Mouse (Mus musculus): ENCODE measurements around the gene Gm20388. TPM values are rescaled to one million over a fixed set of nuclear protein-coding genes. Genes with fewer than 3 reads are reported as not detected.
A peak's percentile ranks its signal among the peaks of the same experiment; 100 is the strongest.

Gene Gm20388
- polyA plus RNA-seq, 1 experiment from 2014 or later = not detected

- no peak for ATAC-seq
- Histone ChIP-seq H3K36me3 (no peaks in the 10 kb centered on the region), H3K4me1 (peaks cover 20% of the 10 kb centered on the region), H3K9me3 (replicated peaks) (no peaks in the 10 kb centered on the region), H3K27ac (no peak overlapping the region), H3K9ac (no peak overlapping the region), H3K27me3 (replicated peaks) (peaks cover 15% of the 10 kb centered on the region), H3K4me3 (no peak overlapping the region), H3K4me2 (no peak overlapping the region)
- 78% methylated on average over 13 of the region's 13 CpGs for WGBS (ENCODE audit: insufficient replicate concordance)
These were observed 106.7 kb downstream of the Gm20388 start for GRCm38 (mm10) chr8:120017349-120017748.

GRCm38 (mm10) chr8:120017786-120018185 is 107.1 kb downstream of the Gm20388 start:
- Histone ChIP-seq H3K4me2 (no peak overlapping the region), H3K27me3 (replicated peaks) (peaks cover 15% of the 10 kb centered on the region)
- no peak for ATAC-seq

GRCm38 (mm10) chr8:120018379-120018778 is 107.7 kb downstream of the Gm20388 start:
- Histone ChIP-seq H3K27ac (no peak overlapping the region), H3K36me3 (no peaks in the 10 kb centered on the region), H3K4me2 (no peak overlapping the region), H3K27me3 (replicated peaks) (peaks cover 15% of the 10 kb centered on the region), H3K4me1 (peaks cover 16% of the 10 kb centered on the region), H3K9me3 (replicated peaks) (no peaks in the 10 kb centered on the region), H3K4me3 (no peak overlapping the region), H3K9ac (no peak overlapping the region)
- 68% methylated on average over 6 of the region's 6 CpGs for WGBS (ENCODE audit: insufficient replicate concordance)
- no peak for ATAC-seq

More at GRCm38 (mm10) chr8:120017786-120018185, 107.1 kb downstream of the Gm20388 start:
- H3K9me3 ChIP-seq (replicated peaks) = no peaks in the 10 kb centered on the region
- H3K9ac ChIP-seq = no peak overlapping the region
- peaks cover 20% of the 10 kb centered on the region for H3K4me1 ChIP-seq
- no peak overlapping the region for H3K27ac ChIP-seq
- H3K36me3 ChIP-seq = no peaks in the 10 kb centered on the region
- H3K4me3 ChIP-seq = no peak overlapping the region
- WGBS (ENCODE audit: insufficient replicate concordance) = 81% methylated on average over 6 of the region's 6 CpGs

GRCm38 (mm10) chr8:120019297-120019696 is 108.7 kb downstream of the Gm20388 start:
- H3K4me3 ChIP-seq = no peak overlapping the region
- H3K9me3 ChIP-seq (replicated peaks) = no peaks in the 10 kb centered on the region
- peaks cover 9% of the 10 kb centered on the region for H3K4me1 ChIP-seq
- H3K4me2 ChIP-seq = no peak overlapping the region
- H3K36me3 ChIP-seq = no peaks in the 10 kb centered on the region
- peaks cover 15% of the 10 kb centered on the region for H3K27me3 ChIP-seq (replicated peaks)
- H3K9ac ChIP-seq = no peak overlapping the region
- WGBS (ENCODE audit: insufficient replicate concordance) = 60% methylated on average over 5 of the region's 5 CpGs
- ATAC-seq = no peak
- H3K27ac ChIP-seq = no peak overlapping the region

- WGBS (ENCODE audit: insufficient replicate concordance) = 55% methylated on average over 7 of the region's 7 CpGs
- Histone ChIP-seq H3K9me3 (replicated peaks) (no peaks in the 10 kb centered on the region), H3K9ac (no peak overlapping the region), H3K4me2 (no peak overlapping the region), H3K36me3 (no peaks in the 10 kb centered on the region), H3K27ac (no peak overlapping the region), H3K4me3 (no peak overlapping the region), H3K4me1 (0 out of 2 replicates have a peak, but pooled peaks cover 3% of the 10 kb centered on the region), H3K27me3 (replicated peaks) (peaks cover 15% of the 10 kb centered on the region)
- ATAC-seq = no peak
These were observed 109.7 kb downstream of the Gm20388 start for GRCm38 (mm10) chr8:120020298-120020697.

GRCm38 (mm10) chr8:120026199-120026598 is 115.6 kb downstream of the Gm20388 start:
- H3K4me2 ChIP-seq = no peak overlapping the region
- H3K36me3 ChIP-seq = no peaks in the 10 kb centered on the region
- no peak overlapping the region for H3K27ac ChIP-seq
- peaks cover 7% of the 10 kb centered on the region; the same call in 1 of the 2 replicates for H3K27me3 ChIP-seq (replicated peaks)
- H3K4me1 ChIP-seq = no peaks in the 10 kb centered on the region
- no peaks in the 10 kb centered on the region for H3K9me3 ChIP-seq (replicated peaks)
- ATAC-seq = 0 out of 2 replicates have a peak, but pooled peaks have one; percentile 27
- WGBS (ENCODE audit: insufficient replicate concordance) = 30% methylated on average over 5 of the region's 5 CpGs
- H3K9ac ChIP-seq = no peak overlapping the region
- no peak overlapping the region for H3K4me3 ChIP-seq

- H3K27me3 ChIP-seq (replicated peaks) = 0 out of 2 replicates have a peak, but pooled peaks cover 12% of the 10 kb centered on the region
- no peaks in the 10 kb centered on the region for H3K4me1 ChIP-seq
- no peak overlapping the region for H3K4me3 ChIP-seq
- no peak overlapping the region for H3K4me2 ChIP-seq
- H3K9me3 ChIP-seq (replicated peaks) = no peaks in the 10 kb centered on the region
- no peak overlapping the region for H3K27ac ChIP-seq
- no peak overlapping the region for H3K9ac ChIP-seq
- ATAC-seq = no peak
- 42% methylated on average over 6 of the region's 6 CpGs for WGBS (ENCODE audit: insufficient replicate concordance)
- no peaks in the 10 kb centered on the region for H3K36me3 ChIP-seq
These were observed 116.3 kb downstream of the Gm20388 start for GRCm38 (mm10) chr8:120026991-120027390.

- no peaks in the 10 kb centered on the region for H3K4me1 ChIP-seq
- H3K27ac ChIP-seq = no peak overlapping the region
- H3K27me3 ChIP-seq (replicated peaks) = 0 out of 2 replicates have a peak, but pooled peaks cover 6% of the 10 kb centered on the region
- H3K4me3 ChIP-seq = no peak overlapping the region
- no peaks in the 10 kb centered on the region for H3K36me3 ChIP-seq
- H3K4me2 ChIP-seq = no peak overlapping the region
- H3K9ac ChIP-seq = no peak overlapping the region
- 58% methylated on average over 5 of the region's 5 CpGs for WGBS (ENCODE audit: insufficient replicate concordance)
- H3K9me3 ChIP-seq (replicated peaks) = no peaks in the 10 kb centered on the region
- ATAC-seq = no peak
These were observed 119.8 kb downstream of the Gm20388 start for GRCm38 (mm10) chr8:120030447-120030846.

GRCm38 (mm10) chr8:120032549-120033208 is 122.0 kb downstream of the Gm20388 start:
- H3K27me3 ChIP-seq (replicated peaks) = 0 out of 2 replicates have a peak, but pooled peaks cover 8% of the 10 kb centered on the region
- WGBS (ENCODE audit: insufficient replicate concordance) = 69% methylated on average over 5 of the region's 5 CpGs
- no peak overlapping the region for H3K27ac ChIP-seq
- no peak for ATAC-seq
- no peak overlapping the region for H3K4me2 ChIP-seq
- H3K9ac ChIP-seq = no peak overlapping the region
- no peaks in the 10 kb centered on the region for H3K36me3 ChIP-seq
- H3K4me3 ChIP-seq = no peak overlapping the region
- no peaks in the 10 kb centered on the region for H3K9me3 ChIP-seq (replicated peaks)
- no peaks in the 10 kb centered on the region for H3K4me1 ChIP-seq

- WGBS (ENCODE audit: insufficient replicate concordance) = 62% methylated on average over 6 of the region's 6 CpGs
- H3K4me3 ChIP-seq = no peak overlapping the region
- no peaks in the 10 kb centered on the region for H3K4me1 ChIP-seq
- ATAC-seq = no peak
- no peak overlapping the region for H3K27ac ChIP-seq
- no peak overlapping the region for H3K4me2 ChIP-seq
- H3K9me3 ChIP-seq (replicated peaks) = no peaks in the 10 kb centered on the region
- no peaks in the 10 kb centered on the region for H3K36me3 ChIP-seq
- H3K27me3 ChIP-seq (replicated peaks) = 0 out of 2 replicates have a peak, but pooled peaks cover 8% of the 10 kb centered on the region
- H3K9ac ChIP-seq = no peak overlapping the region
These were observed 123.8 kb downstream of the Gm20388 start for GRCm38 (mm10) chr8:120034471-120034870.

- Histone ChIP-seq H3K27ac (no peak overlapping the region), H3K27me3 (replicated peaks) (0 out of 2 replicates have a peak, but pooled peaks cover 8% of the 10 kb centered on the region), H3K9me3 (replicated peaks) (no peaks in the 10 kb centered on the region), H3K4me2 (no peak overlapping the region), H3K4me1 (0 out of 2 replicates have a peak, but pooled peaks cover 8% of the 10 kb centered on the region), H3K9ac (no peak overlapping the region), H3K36me3 (no peaks in the 10 kb centered on the region), H3K4me3 (no peak overlapping the region)
- ATAC-seq = no peak
- 36% methylated on average over 9 of the region's 9 CpGs for WGBS (ENCODE audit: insufficient replicate concordance)
These were observed 125.5 kb downstream of the Gm20388 start for GRCm38 (mm10) chr8:120036111-120036510.

- no peak for ATAC-seq
These were observed 125.9 kb downstream of the Gm20388 start for GRCm38 (mm10) chr8:120036578-120036977.

More at GRCm38 (mm10) chr8:120036578-120036977, 125.9 kb downstream of the Gm20388 start:
- Histone ChIP-seq H3K27ac (no peak overlapping the region), H3K27me3 (replicated peaks) (0 out of 2 replicates have a peak, but pooled peaks cover 3% of the 10 kb centered on the region), H3K4me1 (0 out of 2 replicates have a peak, but pooled peaks cover 11% of the 10 kb centered on the region), H3K9me3 (replicated peaks) (no peaks in the 10 kb centered on the region), H3K9ac (no peak overlapping the region), H3K4me3 (no peak overlapping the region), H3K36me3 (no peaks in the 10 kb centered on the region), H3K4me2 (no peak overlapping the region)
- 63% methylated on average over 4 of the region's 4 CpGs for WGBS (ENCODE audit: insufficient replicate concordance)

Measured in liver, embryonic 12.5 days (tissue).